Mouse (Mus musculus): ENCODE results near the gene Klrb1a. TPM values are rescaled to one million over a fixed set of nuclear protein-coding genes. Genes with fewer than 3 reads are reported as not detected.
"Not testable (repeated sequence)": the region's sequence is repeated elsewhere in the genome, so short reads cannot be mapped to it uniquely, and the experiment has no call there.

Gene Klrb1a
- polyA plus RNA-seq, 1 experiment from 2014 or later = not detected

DNA sequence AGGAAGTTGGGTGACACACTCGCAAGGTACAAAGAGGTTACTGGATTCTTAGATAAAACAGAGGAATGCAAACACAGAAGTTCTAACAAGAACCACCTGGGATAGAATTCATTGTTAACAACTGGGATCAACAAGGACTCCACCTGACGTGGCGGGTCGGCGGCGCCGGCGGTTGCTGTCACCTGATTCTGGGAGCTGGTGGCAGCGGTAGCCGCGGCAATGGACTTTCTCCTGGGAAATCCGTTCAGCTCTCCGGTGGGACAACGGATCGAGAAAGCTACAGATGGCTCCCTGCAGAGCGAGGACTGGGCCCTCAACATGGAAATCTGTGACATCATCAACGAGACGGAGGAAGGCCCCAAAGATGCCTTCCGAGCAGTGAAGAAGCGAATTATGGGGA is 21.4 kb upstream of the Klrb1a start:
- not testable (repeated sequence) for H3K4me3 ChIP-seq (ENCODE audit: low read depth, low read length); H3K9ac ChIP-seq (replicated peaks; ENCODE audit: low read depth, low read length); H3K36me3 ChIP-seq (ENCODE audit: control insufficient read depth, insufficient read depth, low read length); H3K9me3 ChIP-seq (ENCODE audit: control insufficient read depth, low read depth, low read length); H3K27me3 ChIP-seq (ENCODE audit: control insufficient read depth, insufficient read depth, low read length); H3K4me1 ChIP-seq (ENCODE audit: control insufficient read depth, insufficient read depth, low read length); H3K4me2 ChIP-seq (replicated peaks; ENCODE audit: low read depth, low read length); ATAC-seq (ENCODE audit: insufficient number of reproducible peaks, insufficient read depth, low FRiP score, low read depth); H3K27ac ChIP-seq (ENCODE audit: low read length)
- 96% methylated on average over 20 of the region's 20 CpGs for WGBS

DNA sequence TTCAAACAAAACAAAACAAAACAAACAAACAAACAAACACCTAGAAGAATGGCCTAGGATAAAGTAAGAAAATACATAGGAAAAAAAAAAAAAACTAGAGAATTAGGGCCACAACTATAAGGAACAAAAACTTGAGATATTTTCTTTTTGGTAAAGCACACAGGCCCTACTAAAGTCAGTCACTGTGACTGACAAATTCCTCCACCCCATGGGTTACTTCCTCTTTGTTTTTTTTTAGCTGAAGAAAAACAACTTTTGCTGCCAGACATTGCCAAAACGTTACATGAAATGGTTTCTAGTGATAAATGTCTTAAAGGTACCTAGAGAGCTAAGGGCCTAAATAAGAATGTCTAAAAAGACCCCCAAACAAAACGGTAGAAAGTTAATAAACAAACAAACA is 20.7 kb upstream of the Klrb1a start:
- Histone ChIP-seq H3K27ac (ENCODE audit: low read length) (no peak overlapping the region), H3K4me1 (ENCODE audit: control insufficient read depth, insufficient read depth, low read length) (no peaks in the 10 kb centered on the region), H3K36me3 (ENCODE audit: control insufficient read depth, insufficient read depth, low read length) (no peaks in the 10 kb centered on the region), H3K4me2 (replicated peaks; ENCODE audit: low read depth, low read length) (no peak overlapping the region), H3K9me3 (ENCODE audit: control insufficient read depth, low read depth, low read length) (no peaks in the 10 kb centered on the region), H3K27me3 (ENCODE audit: control insufficient read depth, insufficient read depth, low read length) (no peaks in the 10 kb centered on the region), H3K9ac (replicated peaks; ENCODE audit: low read depth, low read length) (no peak overlapping the region), H3K4me3 (ENCODE audit: low read depth, low read length) (no peak overlapping the region)
- 66% methylated on average over 2 of the region's 2 CpGs for WGBS
- ATAC-seq (ENCODE audit: insufficient number of reproducible peaks, insufficient read depth, low FRiP score, low read depth) = no peak

DNA sequence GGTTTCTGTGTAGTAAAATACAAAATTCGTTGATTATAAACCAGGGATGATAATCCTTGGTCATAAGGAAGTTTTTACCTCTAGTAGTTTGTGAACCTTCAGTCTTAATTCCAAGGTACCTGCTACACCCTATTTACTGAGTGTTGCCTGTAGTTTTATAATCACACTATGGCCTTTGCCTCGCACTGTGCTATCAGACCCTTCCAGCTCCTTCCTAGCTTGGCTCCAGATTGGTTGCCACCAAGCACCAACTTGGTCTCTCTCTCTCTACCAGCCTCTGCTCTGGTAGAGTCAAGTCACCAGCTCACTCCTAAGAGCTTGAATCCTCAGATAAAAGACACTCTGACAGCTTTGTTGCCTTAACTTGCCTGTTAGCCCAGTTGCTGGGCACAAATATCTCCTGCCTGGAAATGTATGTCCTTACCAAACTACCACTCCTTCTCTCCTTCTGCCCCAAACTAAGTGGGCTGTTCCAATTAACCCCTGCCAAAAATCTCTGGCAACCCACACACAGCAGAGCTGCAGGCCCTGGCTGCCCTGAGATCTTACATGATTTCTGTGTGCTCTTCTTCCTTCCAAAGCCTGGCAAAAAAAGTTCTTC is 17.9 kb upstream of the Klrb1a start:
- no peak overlapping the region for H3K4me3 ChIP-seq (ENCODE audit: low read depth, low read length)
- H3K9ac ChIP-seq (replicated peaks; ENCODE audit: low read depth, low read length) = no peak overlapping the region
- WGBS = 80% methylated on average over 2 of the region's 2 CpGs
- H3K27me3 ChIP-seq (ENCODE audit: control insufficient read depth, insufficient read depth, low read length) = no peaks in the 10 kb centered on the region
- no peak overlapping the region for H3K4me2 ChIP-seq (replicated peaks; ENCODE audit: low read depth, low read length)
- H3K4me1 ChIP-seq (ENCODE audit: control insufficient read depth, insufficient read depth, low read length) = no peaks in the 10 kb centered on the region
- no peaks in the 10 kb centered on the region; the same call in 1 of the 2 replicates for H3K9me3 ChIP-seq (ENCODE audit: control insufficient read depth, low read depth, low read length)
- no peaks in the 10 kb centered on the region for H3K36me3 ChIP-seq (ENCODE audit: control insufficient read depth, insufficient read depth, low read length)
- no peak overlapping the region for H3K27ac ChIP-seq (ENCODE audit: low read length)
- no peak for ATAC-seq (ENCODE audit: insufficient number of reproducible peaks, insufficient read depth, low FRiP score, low read depth)

DNA sequence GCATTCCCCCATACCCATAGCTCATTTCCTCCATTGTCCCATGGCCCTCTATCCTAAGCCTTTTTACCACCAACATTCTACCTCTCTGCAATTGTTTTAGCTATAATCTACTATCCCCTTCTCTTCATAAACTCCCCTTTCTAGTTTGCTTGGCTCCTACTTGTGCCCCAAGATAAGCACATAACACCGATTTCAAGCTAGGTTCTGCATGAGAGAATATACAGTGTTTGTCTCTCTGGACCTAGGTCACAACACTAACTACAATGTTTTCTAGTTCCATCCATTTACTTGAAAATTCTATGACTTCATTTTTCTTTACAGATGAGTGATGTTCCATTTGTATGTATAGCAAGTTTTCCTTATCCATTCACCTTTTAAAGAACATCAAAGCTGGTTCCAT is 17.3 kb upstream of the Klrb1a start:
- Histone ChIP-seq H3K27ac (ENCODE audit: low read length) (no peak overlapping the region), H3K36me3 (ENCODE audit: control insufficient read depth, insufficient read depth, low read length) (no peaks in the 10 kb centered on the region), H3K4me2 (replicated peaks; ENCODE audit: low read depth, low read length) (no peak overlapping the region), H3K4me1 (ENCODE audit: control insufficient read depth, insufficient read depth, low read length) (no peaks in the 10 kb centered on the region), H3K4me3 (ENCODE audit: low read depth, low read length) (no peak overlapping the region), H3K27me3 (ENCODE audit: control insufficient read depth, insufficient read depth, low read length) (no peaks in the 10 kb centered on the region), H3K9ac (replicated peaks; ENCODE audit: low read depth, low read length) (no peak overlapping the region), H3K9me3 (ENCODE audit: control insufficient read depth, low read depth, low read length) (no peaks in the 10 kb centered on the region; the same call in 1 of the 2 replicates)
- 94% methylated on average over 1 of the region's 1 CpGs for WGBS
- ATAC-seq (ENCODE audit: insufficient number of reproducible peaks, insufficient read depth, low FRiP score, low read depth) = no peak

- H3K36me3 ChIP-seq (ENCODE audit: control insufficient read depth, insufficient read depth, low read length); H3K27ac ChIP-seq (ENCODE audit: low read length); H3K9ac ChIP-seq (replicated peaks; ENCODE audit: low read depth, low read length); H3K9me3 ChIP-seq (ENCODE audit: control insufficient read depth, low read depth, low read length); H3K4me3 ChIP-seq (ENCODE audit: low read depth, low read length); H3K4me2 ChIP-seq (replicated peaks; ENCODE audit: low read depth, low read length); ATAC-seq (ENCODE audit: insufficient number of reproducible peaks, insufficient read depth, low FRiP score, low read depth); H3K4me1 ChIP-seq (ENCODE audit: control insufficient read depth, insufficient read depth, low read length); H3K27me3 ChIP-seq (ENCODE audit: control insufficient read depth, insufficient read depth, low read length): not testable (repeated sequence)
- 59% methylated on average over 15 of the region's 15 CpGs for WGBS
These were observed 7.9 kb upstream of the Klrb1a start for GRCm38 (mm10) chr6:128630912-128631905.

DNA sequence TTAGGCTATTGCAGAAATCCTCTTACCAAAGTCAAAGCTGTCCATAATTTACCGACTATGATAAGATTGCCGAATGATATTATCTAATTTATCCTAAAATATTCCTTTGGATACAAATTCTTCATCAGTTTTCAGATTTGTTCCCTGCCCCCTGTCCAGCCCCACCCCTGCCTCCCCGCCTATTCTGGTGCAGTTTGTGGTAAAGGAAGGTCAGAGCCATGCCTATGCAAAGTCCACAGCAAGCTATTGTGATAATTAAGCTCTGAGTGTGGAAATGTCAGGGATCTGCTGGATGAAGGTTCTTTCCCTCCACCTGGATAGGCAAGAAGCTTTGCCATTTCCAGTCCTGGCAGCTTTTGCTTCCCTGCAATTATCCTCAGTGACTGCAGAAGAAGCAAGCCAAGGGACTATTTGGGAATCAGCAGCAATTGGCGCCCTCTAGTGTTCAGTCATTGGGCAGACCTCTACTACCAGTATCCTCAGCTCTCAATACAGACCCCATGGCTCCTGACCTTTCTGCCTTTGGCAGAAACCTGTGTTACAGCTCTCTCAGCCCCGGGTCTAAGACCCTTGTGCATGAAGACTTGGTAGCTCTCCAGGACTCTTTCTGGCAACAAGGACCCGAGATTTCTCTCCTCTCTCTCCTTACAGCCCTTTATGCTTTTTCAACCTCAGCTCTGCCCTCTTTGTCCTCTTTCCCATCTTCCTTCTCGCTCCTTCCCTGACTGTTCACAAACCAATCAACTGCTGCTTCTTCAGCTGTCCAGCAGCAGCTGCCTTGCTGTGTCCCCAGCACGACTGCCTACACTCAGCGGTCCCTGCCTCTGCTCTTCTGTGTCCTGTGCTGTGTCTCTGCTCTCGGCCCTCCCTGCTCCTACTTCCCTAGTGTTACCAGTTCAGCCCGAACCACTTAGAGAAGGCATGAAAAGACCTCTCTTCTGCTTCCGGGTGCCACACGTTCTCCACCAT is 6.7 kb upstream of the Klrb1a start:
- not testable (repeated sequence) for H3K36me3 ChIP-seq (ENCODE audit: control insufficient read depth, insufficient read depth, low read length); H3K9me3 ChIP-seq (ENCODE audit: control insufficient read depth, low read depth, low read length); H3K27me3 ChIP-seq (ENCODE audit: control insufficient read depth, insufficient read depth, low read length); H3K4me3 ChIP-seq (ENCODE audit: low read depth, low read length); H3K9ac ChIP-seq (replicated peaks; ENCODE audit: low read depth, low read length); H3K4me2 ChIP-seq (replicated peaks; ENCODE audit: low read depth, low read length); H3K27ac ChIP-seq (ENCODE audit: low read length); H3K4me1 ChIP-seq (ENCODE audit: control insufficient read depth, insufficient read depth, low read length)
- ATAC-seq (ENCODE audit: insufficient number of reproducible peaks, insufficient read depth, low FRiP score, low read depth) = peak; percentile 76; the same call in 1 of the 2 replicates
- WGBS = 53% methylated on average over 13 of the region's 13 CpGs

- not testable (repeated sequence) for H3K27me3 ChIP-seq (ENCODE audit: control insufficient read depth, insufficient read depth, low read length); H3K36me3 ChIP-seq (ENCODE audit: control insufficient read depth, insufficient read depth, low read length); H3K9ac ChIP-seq (replicated peaks; ENCODE audit: low read depth, low read length); ATAC-seq (ENCODE audit: insufficient number of reproducible peaks, insufficient read depth, low FRiP score, low read depth); H3K27ac ChIP-seq (ENCODE audit: low read length); H3K9me3 ChIP-seq (ENCODE audit: control insufficient read depth, low read depth, low read length); H3K4me3 ChIP-seq (ENCODE audit: low read depth, low read length); H3K4me2 ChIP-seq (replicated peaks; ENCODE audit: low read depth, low read length); H3K4me1 ChIP-seq (ENCODE audit: control insufficient read depth, insufficient read depth, low read length)
- WGBS = 88% methylated on average over 6 of the region's 6 CpGs
These were observed 1.9 kb upstream of the Klrb1a start for GRCm38 (mm10) chr6:128625246-128625645.

- H3K27ac ChIP-seq (ENCODE audit: low read length) = no peak overlapping the region
- no peaks in the 10 kb centered on the region for H3K9me3 ChIP-seq (ENCODE audit: control insufficient read depth, low read depth, low read length)
- no peaks in the 10 kb centered on the region for H3K36me3 ChIP-seq (ENCODE audit: control insufficient read depth, insufficient read depth, low read length)
- H3K4me1 ChIP-seq (ENCODE audit: control insufficient read depth, insufficient read depth, low read length) = no peaks in the 10 kb centered on the region
- no peak for ATAC-seq (ENCODE audit: insufficient number of reproducible peaks, insufficient read depth, low FRiP score, low read depth)
- no peak overlapping the region for H3K9ac ChIP-seq (replicated peaks; ENCODE audit: low read depth, low read length)
- WGBS = 81% methylated on average over 4 of the region's 4 CpGs
- H3K4me2 ChIP-seq (replicated peaks; ENCODE audit: low read depth, low read length) = no peak overlapping the region
- H3K4me3 ChIP-seq (ENCODE audit: low read depth, low read length) = no peak overlapping the region
- no peaks in the 10 kb centered on the region for H3K27me3 ChIP-seq (ENCODE audit: control insufficient read depth, insufficient read depth, low read length)
These were observed 1.1 kb upstream of the Klrb1a start for GRCm38 (mm10) chr6:128624425-128624824.

Measured in stomach, embryonic 14.5 days (tissue).